Mouse (Mus musculus): ENCODE results near the gene Acss3. TPM values are rescaled to one million over a fixed set of nuclear protein-coding genes. Genes with fewer than 3 reads are reported as not detected.

Gene Acss3
- polyA plus RNA-seq, 1 experiment from 2014 or later: 2.4 TPM

Other genes starting within 250 kb of the Acss3 start
- gene Lin7a, start 148.0 kb upstream of the Acss3 start, polyA plus RNA-seq (2016; fragmentation: Nextera tagmentation; extraction: Ambion mirVana): 0.45 and 1.0 TPM in 2 replicates